Comparison of ENCODE assay signal across 26 mouse cellular contexts in the genomic region with DNA sequence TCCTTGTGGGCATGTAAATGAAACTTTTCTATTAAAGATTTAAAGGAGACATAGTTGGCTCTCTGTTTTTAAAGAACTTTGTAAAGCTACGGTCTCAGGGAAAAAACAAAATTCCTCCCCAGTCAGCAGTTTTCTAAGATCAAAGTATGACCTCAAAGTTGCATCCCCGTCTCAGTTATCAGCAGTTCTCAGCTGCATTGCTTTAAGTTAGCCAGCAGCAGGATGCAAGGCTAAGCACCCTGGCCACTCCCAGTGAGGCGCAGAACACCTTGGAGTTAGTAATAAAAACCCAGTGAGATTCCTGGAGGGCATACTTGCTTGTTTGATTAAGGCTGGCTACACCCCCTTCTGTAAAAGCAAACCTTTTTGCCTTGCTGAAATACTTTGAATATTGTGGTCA. TPM values are rescaled to one million over a fixed set of nuclear protein-coding genes. Genes with fewer than 3 reads are reported as not detected.
DNase-seq lines count a peak whose midpoint lies in the region; ATAC-seq and TF ChIP-seq lines count a peak whose summit lies in the region.
"Had no signal": no experiment of that assay in that cellular context is flagged by ENCODE, and none has a peak within 500 bp of the region (broad histone marks: within the 10 kb centered on the region; RNA-seq: fewer than 3 reads in every experiment).

No protein-coding gene starts in this region.

- WGBS in lung, embryonic 14.5 days: 26% methylated on average over 3 of the region's 3 CpGs

- ATAC-seq in lung, embryonic 14.5 days (ENCODE audit: insufficient read depth): no peak
- peak; percentile 60 for ATAC-seq in inflammation-experienced regulatory T-cells, adult 6 months
- ATAC-seq: forebrain, embryonic 14.5 days; forebrain, postnatal 0 days; hindbrain, embryonic 16.5 days; Patski had no signal

- peak; percentile 17 for DNase-seq in lung, embryonic 14.5 days
- DNase-seq in lung, postnatal 14 days: no peak
- peak; percentile 29 for DNase-seq in CD4-positive helper T cell, adult 2 months (ENCODE audit: low read depth, low spot score)
- no peak for DNase-seq in ES-E14 (ENCODE audit: low read depth, low spot score)
- DNase-seq in adipocyte (ENCODE audit: low spot score): no peak
- DNase-seq: adrenal gland, adult 8-10 months; adrenal gland, postnatal 36 days; cerebellum, adult 18-20 months; cerebellum, adult 9-11 months; cerebellum, postnatal 25 days; forebrain, postnatal 0 days; gastrocnemius, postnatal 25 days; heart, postnatal 36 days had no signal

- H3K27ac ChIP-seq in lung, embryonic 14.5 days (ENCODE audit: low read depth): peak overlapping the region; percentile 20; the same call in 1 of the 2 replicates
- H3K27ac ChIP-seq in ES-E14 (ENCODE audit: insufficient read depth, low read depth, low read length, poor library complexity, severe bottlenecking): no peak overlapping the region
- H3K27ac ChIP-seq: embryonic facial prominence, embryonic 12.5 days; embryonic facial prominence, embryonic 15.5 days; heart, embryonic 15.5 days; hindbrain, embryonic 10.5 days; hindbrain, embryonic 13.5 days had no signal

- no peak overlapping the region for H3K9ac ChIP-seq in lung, embryonic 14.5 days
- no peak overlapping the region for H3K9ac ChIP-seq in ES-E14 (ENCODE audit: insufficient read depth, low read depth, low read length, poor library complexity, severe bottlenecking)
- H3K9ac ChIP-seq: embryonic facial prominence, embryonic 12.5 days; embryonic facial prominence, embryonic 15.5 days; forebrain, postnatal 0 days; heart, embryonic 12.5 days; heart, embryonic 15.5 days; hindbrain, embryonic 13.5 days had no signal

- H3K4me1 ChIP-seq in lung, embryonic 14.5 days (ENCODE audit: insufficient read depth): no peaks in the 10 kb centered on the region
- peaks cover 0 to 4% of the 10 kb centered on the region in 2 experiments; a peak in 1 of 4 replicates for H3K4me1 ChIP-seq in ES-E14 (ENCODE audit: control insufficient read depth in 2 of 2, insufficient read depth in 2 of 2, low read length in 2 of 2, poor library complexity in 1 of 2)
- H3K4me1 ChIP-seq: embryonic facial prominence, embryonic 12.5 days; embryonic facial prominence, embryonic 15.5 days; heart, embryonic 12.5 days; heart, embryonic 15.5 days; hindbrain, embryonic 10.5 days; hindbrain, embryonic 13.5 days had no signal

- no peak overlapping the region for H3K4me3 ChIP-seq in lung, embryonic 14.5 days (ENCODE audit: low read depth, low read length)
- H3K4me3 ChIP-seq in ES-E14 (ENCODE audit: insufficient read depth in 1 of 2, low read depth in 1 of 2, low read length in 2 of 2, poor library complexity in 1 of 2, severe bottlenecking in 1 of 2): no peak overlapping the region
- H3K4me3 ChIP-seq: embryonic facial prominence, embryonic 12.5 days; embryonic facial prominence, embryonic 15.5 days; heart, embryonic 12.5 days; heart, embryonic 15.5 days; hindbrain, embryonic 10.5 days; hindbrain, embryonic 13.5 days had no signal

- H3K36me3 ChIP-seq in lung, embryonic 14.5 days (ENCODE audit: insufficient read depth): no peaks in the 10 kb centered on the region
- H3K36me3 ChIP-seq in ES-E14 (ENCODE audit: control insufficient read depth, insufficient read depth, low read length, poor library complexity, severe bottlenecking): no peaks in the 10 kb centered on the region
- H3K36me3 ChIP-seq: embryonic facial prominence, embryonic 12.5 days; embryonic facial prominence, embryonic 15.5 days; G1E; heart, embryonic 12.5 days; heart, embryonic 15.5 days; hindbrain, embryonic 10.5 days; hindbrain, embryonic 13.5 days had no signal

- TF ChIP-seq CTCF in lung, embryonic 14.5 days (IDR thresholded peaks at IDR 0.05; ENCODE audit: low read depth): no peak

- H3K4me2 ChIP-seq in lung, embryonic 14.5 days: no peak overlapping the region
- H3K4me2 ChIP-seq: embryonic facial prominence, embryonic 12.5 days; embryonic facial prominence, embryonic 15.5 days; heart, embryonic 12.5 days; heart, embryonic 15.5 days; hindbrain, embryonic 13.5 days had no signal

- in situ Hi-C loops in ES-E14 (cut with MboI; ENCODE audit: low sequenced_read_pairs in 2 of 2, unreplicated experiment in 2 of 2): no loop called here

- no peaks in the 10 kb centered on the region for H3K9me3 ChIP-seq in lung, embryonic 14.5 days (ENCODE audit: low read depth, low read length)
- H3K9me3 ChIP-seq in ES-E14 (ENCODE audit: control insufficient read depth, insufficient read depth, low read depth, low read length): no peaks in the 10 kb centered on the region
- H3K9me3 ChIP-seq: embryonic facial prominence, embryonic 12.5 days; embryonic facial prominence, embryonic 15.5 days; G1E; heart, embryonic 12.5 days; heart, embryonic 15.5 days; hindbrain, embryonic 10.5 days; hindbrain, embryonic 13.5 days had no signal

- no peaks in the 10 kb centered on the region for H3K27me3 ChIP-seq in lung, embryonic 14.5 days (ENCODE audit: insufficient read depth, low read length)
- H3K27me3 ChIP-seq: embryonic facial prominence, embryonic 12.5 days; embryonic facial prominence, embryonic 15.5 days; heart, embryonic 12.5 days; heart, embryonic 15.5 days; hindbrain, embryonic 13.5 days; Patski had no signal

TF ChIP-seq in ES-E14, 5 proteins besides CTCF, POLR2A, EP300 and RAD21:
- TF ChIP-seq CHD2 (IDR thresholded peaks at IDR 0.05; ENCODE audit: low read depth, low read length): no peak
- TF ChIP-seq MAFK (IDR thresholded peaks at IDR 0.05; ENCODE audit: insufficient read depth, low read depth, low read length): peak; percentile 55; the same call in 1 of the 2 replicates
TF ChIP-seq in ES-E14: peak in this region for 1.

RNA-seq across cellular contexts. Expression of a gene that starts 15.2 kb away (rescaled TPM):
- 0.47 and 0.53 TPM in 2 replicates for polyA plus RNA-seq in lung, embryonic 14.5 days (2014; fragmentation: Nextera tagmentation; extraction: Ambion mirVana)
- total RNA-seq in ES-E14 (2012; rRNA removed): 0.40 TPM in 1 of 2 replicates, not detected in the other
- 10 to 100 TPM; 18.8 to 23.0 (median 21.0) TPM for polyA plus RNA-seq in inflammation-experienced regulatory T-cells, adult 6 months (2017; shearing (Covaris generic))
- total RNA-seq: adrenal gland, postnatal 36 days; gastrocnemius, postnatal 25 days had no signal
- polyA plus RNA-seq: C2C12; embryonic facial prominence, embryonic 12.5 days; forebrain, embryonic 11.5 days; G1E; heart, embryonic 15.5 days; hindbrain, embryonic 10.5 days; hindbrain, embryonic 13.5 days; hindbrain, embryonic 16.5 days; Patski had no signal

RNA-seq across cellular contexts. Expression of a gene that starts 30.6 kb away (rescaled TPM):
- polyA plus RNA-seq in lung, embryonic 14.5 days (2014; fragmentation: Nextera tagmentation; extraction: Ambion mirVana): 30.7 and 31.8 TPM in 2 replicates
- 5.0 and 5.2 TPM in 2 replicates for total RNA-seq in ES-E14 (2012; rRNA removed)
- polyA plus RNA-seq in inflammation-experienced regulatory T-cells, adult 6 months (2017; shearing (Covaris generic)): 1 to 10 TPM; 4.0 to 9.7 (median 9.1) TPM

Comparison
In these comparisons a context has a peak if more than half of its experiments do, and no peak if none do; other contexts are left out.
1. DNase-seq: peak in lung, embryonic 14.5 days (single experiment) and CD4-positive helper T cell, adult 2 months (single experiment); none in lung, postnatal 14 days (single experiment), ES-E14 (single experiment) and adipocyte (single experiment).
2. RNA of a gene that starts 15.2 kb away (polyA plus RNA-seq): 18.8 to 23.0 TPM in inflammation-experienced regulatory T-cells, adult 6 months; 0.47 to 0.53 TPM in lung, embryonic 14.5 days; every median in the first group is over 10 times any median in the second.